Mouse (Mus musculus): ENCODE measurements around the gene Trp53.
A peak's percentile ranks its signal among the peaks of the same experiment; 100 is the strongest.
"Not testable (repeated sequence)": the region's sequence is repeated elsewhere in the genome, so short reads cannot be mapped to it uniquely, and the experiment has no call there.

The Trp53 gene

GRCm38 (mm10) chr11:69580091-69580514 lies at the start of gene Trp53, which contains the start of gene Wrap53:
TSS of gene Trp53 (plus strand) at chr11:69580359.
TSS of gene Wrap53 (minus strand) at chr11:69580255.
- peak; percentile 94 to 95 for DNase-seq

GRCm38 (mm10) chr11:69530755-69531154 lies 49.4 kb upstream of the Trp53 start:
- DNase-seq = not testable (repeated sequence)

GRCm38 (mm10) chr11:69532480-69533150 lies 47.5 kb upstream of the Trp53 start:
- peak; percentile 37 to 50 for DNase-seq

GRCm38 (mm10) chr11:69534990-69535389 lies 45.2 kb upstream of the Trp53 start:
- no peak for DNase-seq

- DNase-seq = no peak
Measured at GRCm38 (mm10) chr11:69540700-69541099, 39.5 kb upstream of the Trp53 start.

- not testable (repeated sequence) for DNase-seq
Measured at GRCm38 (mm10) chr11:69541741-69542140, 38.4 kb upstream of the Trp53 start.

GRCm38 (mm10) chr11:69543598-69543997 lies 36.6 kb upstream of the Trp53 start:
- peak in 1 of 2 experiments; percentile 17 for DNase-seq

GRCm38 (mm10) chr11:69545957-69546356 lies 34.2 kb upstream of the Trp53 start:
- no peak for DNase-seq

GRCm38 (mm10) chr11:69546423-69547053 lies 33.6 kb upstream of the Trp53 start:
- peak; percentile 93 to 95 for DNase-seq

- DNase-seq = peak; percentile 76 to 77
Measured at GRCm38 (mm10) chr11:69547071-69547470, 33.1 kb upstream of the Trp53 start.

- peak in 1 of 2 experiments; percentile 15 for DNase-seq
Measured at GRCm38 (mm10) chr11:69549060-69549656, 31.0 kb upstream of the Trp53 start, which contains the start of gene Dnah2. TSS of gene Dnah2 (minus strand) at chr11:69549110.

GRCm38 (mm10) chr11:69551310-69551709 lies 28.8 kb upstream of the Trp53 start:
- no peak for DNase-seq

- DNase-seq = peak; percentile 82 to 85
Measured at GRCm38 (mm10) chr11:69552622-69553340, 27.4 kb upstream of the Trp53 start.

- DNase-seq = peak in 1 of 2 experiments; percentile 36
Measured at GRCm38 (mm10) chr11:69553341-69553721, 26.8 kb upstream of the Trp53 start.

- DNase-seq = no peak
Measured at GRCm38 (mm10) chr11:69554539-69555140, 25.5 kb upstream of the Trp53 start.

GRCm38 (mm10) chr11:69557381-69557958 lies 22.7 kb upstream of the Trp53 start:
- DNase-seq = peak; percentile 85 to 87

GRCm38 (mm10) chr11:69558756-69559155 lies 21.4 kb upstream of the Trp53 start:
- no peak for DNase-seq

- no peak for DNase-seq
Measured at GRCm38 (mm10) chr11:69559183-69559582, 21.0 kb upstream of the Trp53 start.

- DNase-seq = peak; percentile 80
Measured at GRCm38 (mm10) chr11:69559851-69560765, 20.1 kb upstream of the Trp53 start, which contains the start of gene Efnb3. TSS of gene Efnb3 (minus strand) at chr11:69560205.

- no peak for DNase-seq
Measured at GRCm38 (mm10) chr11:69560896-69561854, 19.0 kb upstream of the Trp53 start.
